Mouse (Mus musculus): ENCODE data around the gene Zfp979. TPM values are rescaled to one million over a fixed set of nuclear protein-coding genes. Genes with fewer than 3 reads are reported as not detected.
"Not testable (repeated sequence)": the region's sequence is repeated elsewhere in the genome, so short reads cannot be mapped to it uniquely, and the experiment has no call there.

Zfp979 gene
- polyA plus RNA-seq, 1 experiment from 2014 or later, result 3.6 TPM

DNA sequence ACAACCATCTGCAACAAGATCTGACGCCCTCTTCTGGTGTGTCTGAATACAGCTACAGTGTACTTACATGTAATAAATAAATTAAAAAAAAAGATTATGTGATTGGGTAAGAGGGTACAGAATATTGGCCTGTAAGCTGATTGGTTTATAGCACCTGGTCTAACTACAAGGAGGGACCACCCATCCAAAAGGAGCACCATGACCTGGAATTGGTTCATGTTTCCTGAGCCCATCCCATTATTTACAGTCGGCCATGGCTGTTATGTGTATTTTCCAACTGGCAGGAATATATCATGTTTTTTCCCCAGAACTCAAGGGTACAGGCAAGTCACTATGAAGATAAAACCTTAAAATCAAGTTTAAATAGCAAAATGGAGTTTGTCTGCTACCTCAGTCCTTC, 43.5 kb downstream of the Zfp979 start:
- no peaks in the 10 kb centered on the region for H3K36me3 ChIP-seq (ENCODE audit: control insufficient read depth, insufficient read depth, low read length)
- WGBS, result 61% methylated on average over 2 of the region's 2 CpGs
- no peaks in the 10 kb centered on the region for H3K4me1 ChIP-seq (ENCODE audit: control insufficient read depth, insufficient read depth, low read length)
- H3K27me3 ChIP-seq (ENCODE audit: control insufficient read depth, insufficient read depth, low read length), result no peaks in the 10 kb centered on the region
- no peak overlapping the region for H3K4me2 ChIP-seq (ENCODE audit: low read length)
- peaks cover 17% of the 10 kb centered on the region for H3K9me3 ChIP-seq (ENCODE audit: control insufficient read depth, low read length)
- ATAC-seq (ENCODE audit: low FRiP score, low TSS enrichment), result 0 out of 2 replicates have a peak, but pooled peaks have one; percentile 29
- H3K27ac ChIP-seq (replicated peaks; ENCODE audit: low read depth, low read length), result no peak overlapping the region
- no peak overlapping the region for H3K9ac ChIP-seq (replicated peaks; ENCODE audit: low read length)
- no peak overlapping the region for H3K4me3 ChIP-seq (replicated peaks; ENCODE audit: low read depth, low read length)
- no peak for DNase-seq

DNA sequence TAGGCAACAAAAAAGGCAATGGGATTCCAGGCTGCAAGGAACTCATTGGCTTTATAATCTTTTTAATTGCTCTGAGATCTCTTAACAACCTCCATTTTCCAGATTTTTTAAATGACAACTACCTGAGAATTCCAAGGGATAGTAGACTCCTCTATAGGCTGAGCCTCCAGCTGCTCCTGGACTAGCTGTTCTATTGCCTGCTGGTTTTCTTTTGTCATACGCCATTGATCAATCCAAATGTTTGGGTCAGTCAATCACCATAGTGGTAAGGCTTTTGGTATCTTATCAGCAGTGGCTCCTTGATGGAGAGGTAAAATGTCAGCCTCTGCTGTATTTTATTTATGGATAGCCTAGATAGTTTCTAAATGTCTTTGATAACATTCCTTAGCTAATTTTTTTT, 44.6 kb downstream of the Zfp979 start:
- Histone ChIP-seq H3K9me3 (ENCODE audit: control insufficient read depth, low read length) (peaks cover 17% of the 10 kb centered on the region), H3K9ac (replicated peaks; ENCODE audit: low read length) (no peak overlapping the region), H3K27me3 (ENCODE audit: control insufficient read depth, insufficient read depth, low read length) (no peaks in the 10 kb centered on the region), H3K27ac (replicated peaks; ENCODE audit: low read depth, low read length) (no peak overlapping the region), H3K4me2 (ENCODE audit: low read length) (no peak overlapping the region), H3K36me3 (ENCODE audit: control insufficient read depth, insufficient read depth, low read length) (no peaks in the 10 kb centered on the region), H3K4me3 (replicated peaks; ENCODE audit: low read depth, low read length) (no peak overlapping the region), H3K4me1 (ENCODE audit: control insufficient read depth, insufficient read depth, low read length) (no peaks in the 10 kb centered on the region)
- DNase-seq, result no peak
- ATAC-seq (ENCODE audit: low FRiP score, low TSS enrichment), result no peak
- WGBS, result 61% methylated on average over 1 of the region's 1 CpGs

DNA sequence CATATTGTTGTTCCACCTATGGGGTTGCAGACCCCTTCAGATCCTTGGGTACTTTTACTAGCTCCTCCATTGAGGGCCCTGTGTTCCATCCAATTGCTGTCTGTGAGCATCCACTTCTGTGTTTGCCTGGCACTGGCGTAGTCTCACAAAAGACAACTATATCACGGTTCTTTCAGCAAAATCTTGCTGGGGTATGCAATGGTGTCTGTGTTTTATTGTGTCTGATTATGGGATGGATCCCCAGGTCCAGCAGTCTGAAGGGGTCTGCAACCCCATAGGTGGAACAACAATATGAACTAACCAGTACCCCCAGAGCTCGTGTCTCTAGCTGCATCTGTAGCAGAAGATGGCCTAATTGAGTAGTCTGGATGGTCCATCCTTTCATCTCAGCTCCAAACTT, 47.7 kb downstream of the Zfp979 start:
- not testable (repeated sequence) for H3K36me3 ChIP-seq (ENCODE audit: control insufficient read depth, insufficient read depth, low read length); H3K4me3 ChIP-seq (replicated peaks; ENCODE audit: low read depth, low read length); DNase-seq; H3K4me2 ChIP-seq (ENCODE audit: low read length); ATAC-seq (ENCODE audit: low FRiP score, low TSS enrichment); H3K4me1 ChIP-seq (ENCODE audit: control insufficient read depth, insufficient read depth, low read length); H3K27me3 ChIP-seq (ENCODE audit: control insufficient read depth, insufficient read depth, low read length); H3K9ac ChIP-seq (replicated peaks; ENCODE audit: low read length); H3K27ac ChIP-seq (replicated peaks; ENCODE audit: low read depth, low read length)
- WGBS, result 81% methylated on average over 3 of the region's 3 CpGs
- H3K9me3 ChIP-seq (ENCODE audit: control insufficient read depth, low read length), result peaks cover 17% of the 10 kb centered on the region

DNA sequence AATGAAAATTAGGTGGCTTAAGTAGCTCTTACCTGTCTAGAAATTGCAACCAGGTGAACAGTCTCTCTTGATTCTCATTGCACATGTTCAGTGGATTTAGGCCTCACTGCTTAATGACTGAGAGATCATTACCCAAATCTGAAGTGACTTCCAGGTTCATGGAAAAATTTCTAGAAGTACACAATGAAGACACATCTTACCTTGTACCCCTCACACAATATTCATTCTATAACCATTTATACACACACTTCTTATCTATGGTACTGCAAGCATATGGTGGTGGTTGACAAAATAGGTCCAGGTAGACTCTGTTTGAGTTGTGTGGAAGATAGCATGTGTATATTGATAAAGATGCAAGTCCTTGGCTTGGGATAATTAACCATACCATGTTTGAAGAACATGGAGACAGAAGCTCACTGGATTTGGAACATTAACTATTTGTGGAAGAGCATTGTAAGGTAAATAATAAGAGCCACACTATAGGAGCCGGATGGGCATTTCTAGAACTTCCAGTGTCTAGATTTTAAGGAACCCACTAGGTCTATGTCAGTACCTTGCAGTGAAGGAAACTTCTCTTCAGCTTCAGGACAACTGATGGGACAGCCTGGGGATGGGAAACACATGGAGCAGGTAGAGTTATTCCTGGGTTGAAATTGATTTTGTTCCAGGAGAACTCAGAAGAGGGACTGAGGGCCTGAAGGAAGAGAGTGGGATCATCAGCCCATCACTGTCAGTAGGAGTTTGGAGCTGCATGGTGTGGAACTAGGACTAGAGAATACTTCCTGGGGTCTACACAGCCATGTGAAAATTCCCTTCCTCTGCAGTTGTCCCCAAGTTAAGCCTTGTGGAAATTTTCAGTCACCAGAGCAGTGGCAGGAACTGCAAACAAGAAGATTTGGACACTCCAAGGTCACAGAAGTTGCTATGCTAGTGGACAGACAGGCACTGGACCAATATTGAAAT, 55.5 kb downstream of the Zfp979 start:
- H3K27ac ChIP-seq (replicated peaks; ENCODE audit: low read depth, low read length), result no peak overlapping the region
- DNase-seq (no peak), ATAC-seq (ENCODE audit: low FRiP score, low TSS enrichment) (peak; percentile 57)
- H3K9ac ChIP-seq (replicated peaks; ENCODE audit: low read length), result no peak overlapping the region
- WGBS, result 57% methylated on average over 1 of the region's 1 CpGs
- H3K4me1 ChIP-seq (ENCODE audit: control insufficient read depth, insufficient read depth, low read length), result no peaks in the 10 kb centered on the region
- no peaks in the 10 kb centered on the region for H3K36me3 ChIP-seq (ENCODE audit: control insufficient read depth, insufficient read depth, low read length)
- no peaks in the 10 kb centered on the region for H3K27me3 ChIP-seq (ENCODE audit: control insufficient read depth, insufficient read depth, low read length)
- H3K4me2 ChIP-seq (ENCODE audit: low read length), result no peak overlapping the region
- peaks cover 34% of the 10 kb centered on the region for H3K9me3 ChIP-seq (ENCODE audit: control insufficient read depth, low read length)
- no peak overlapping the region for H3K4me3 ChIP-seq (replicated peaks; ENCODE audit: low read depth, low read length)

DNA sequence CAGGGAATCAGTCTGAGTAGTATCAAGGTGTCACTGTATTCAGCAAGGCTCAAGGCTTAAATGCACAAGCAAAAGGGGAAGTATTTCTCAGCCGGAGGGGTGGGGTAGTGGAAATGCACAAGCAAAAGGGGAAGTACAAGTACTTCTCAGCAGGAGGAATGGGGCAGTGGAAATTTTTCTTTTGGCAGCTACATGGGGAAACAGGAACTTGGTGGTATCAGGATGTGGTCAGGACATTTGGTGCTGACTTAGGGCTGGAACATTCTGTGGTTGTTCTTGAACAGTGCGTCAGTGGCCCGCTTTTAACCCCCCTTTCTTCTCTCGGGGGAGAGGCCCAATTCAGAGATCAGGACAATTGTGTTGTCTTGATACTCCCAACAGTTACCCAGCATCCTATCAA, 62.9 kb downstream of the Zfp979 start:
- H3K4me1 ChIP-seq (ENCODE audit: control insufficient read depth, insufficient read depth, low read length); DNase-seq; H3K9ac ChIP-seq (replicated peaks; ENCODE audit: low read length); ATAC-seq (ENCODE audit: low FRiP score, low TSS enrichment); H3K36me3 ChIP-seq (ENCODE audit: control insufficient read depth, insufficient read depth, low read length); H3K27me3 ChIP-seq (ENCODE audit: control insufficient read depth, insufficient read depth, low read length); H3K27ac ChIP-seq (replicated peaks; ENCODE audit: low read depth, low read length); H3K4me3 ChIP-seq (replicated peaks; ENCODE audit: low read depth, low read length); H3K4me2 ChIP-seq (ENCODE audit: low read length): not testable (repeated sequence)
- 94% methylated on average over 4 of the region's 4 CpGs for WGBS
- peaks cover 17% of the 10 kb centered on the region for H3K9me3 ChIP-seq (ENCODE audit: control insufficient read depth, low read length)

DNA sequence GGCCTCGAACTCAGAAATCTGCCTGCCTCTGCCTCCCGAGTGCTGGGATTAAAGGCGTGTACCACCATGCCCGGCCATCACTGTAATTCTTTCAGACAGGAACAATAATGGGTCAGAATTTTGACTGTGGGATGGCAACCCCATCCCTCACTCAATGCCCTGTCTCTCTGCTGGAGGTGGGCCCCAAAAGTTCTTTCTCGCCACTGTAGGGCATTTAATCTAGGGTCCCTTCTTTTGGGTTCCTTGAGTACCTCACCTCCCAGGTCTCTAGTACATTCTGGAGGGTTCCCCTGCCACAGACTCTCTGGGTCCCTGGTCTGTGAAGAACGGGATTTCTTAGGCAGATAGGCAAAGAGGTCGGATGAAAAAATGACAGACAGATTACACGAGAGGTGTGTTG, 71.2 kb downstream of the Zfp979 start:
- not testable (repeated sequence) for H3K4me2 ChIP-seq (ENCODE audit: low read length); ATAC-seq (ENCODE audit: low FRiP score, low TSS enrichment); H3K36me3 ChIP-seq (ENCODE audit: control insufficient read depth, insufficient read depth, low read length); H3K4me3 ChIP-seq (replicated peaks; ENCODE audit: low read depth, low read length); H3K9ac ChIP-seq (replicated peaks; ENCODE audit: low read length); H3K27me3 ChIP-seq (ENCODE audit: control insufficient read depth, insufficient read depth, low read length); DNase-seq; H3K9me3 ChIP-seq (ENCODE audit: control insufficient read depth, low read length); H3K27ac ChIP-seq (replicated peaks; ENCODE audit: low read depth, low read length); H3K4me1 ChIP-seq (ENCODE audit: control insufficient read depth, insufficient read depth, low read length)
- WGBS, result 83% methylated on average over 8 of the region's 8 CpGs

DNA sequence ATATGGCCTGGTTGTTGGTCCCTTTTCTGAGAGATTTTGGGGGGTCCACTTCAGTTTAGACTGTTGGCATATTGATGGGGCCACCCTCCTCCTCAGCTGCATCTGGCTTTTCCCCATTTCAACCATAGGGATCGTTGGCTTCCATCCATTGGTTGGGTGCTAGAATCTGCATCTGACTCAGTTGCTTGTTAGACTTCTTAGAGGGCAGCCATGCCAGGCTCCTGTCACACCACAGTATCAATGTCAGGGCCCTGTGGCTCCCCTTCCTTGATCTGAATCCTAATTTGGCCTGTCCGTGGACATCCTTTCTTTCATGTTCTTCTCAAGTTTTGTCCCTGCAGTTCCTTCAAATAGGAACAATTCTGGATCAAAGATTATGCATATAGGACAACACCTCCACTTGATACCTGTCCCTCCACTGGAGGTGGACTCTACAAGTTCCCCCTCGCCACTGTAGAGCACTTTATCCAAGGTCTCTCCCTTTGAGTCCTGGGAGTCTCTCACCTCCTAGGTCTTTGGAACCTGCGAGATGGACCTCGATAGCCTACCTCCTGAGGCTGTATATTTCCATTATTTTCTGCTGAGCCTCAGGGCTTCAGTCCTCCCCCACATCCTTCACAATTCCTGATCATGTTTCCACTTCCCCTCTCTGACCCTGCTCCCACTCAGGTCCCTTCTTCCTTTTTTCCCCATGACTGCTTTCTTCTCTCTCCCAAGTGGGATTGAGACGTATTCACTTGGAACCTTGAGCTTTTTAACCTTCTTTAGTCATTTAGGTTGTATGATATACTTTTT, 76.7 kb downstream of the Zfp979 start:
- H3K36me3 ChIP-seq (ENCODE audit: control insufficient read depth, insufficient read depth, low read length), result no peaks in the 10 kb centered on the region
- H3K9ac ChIP-seq (replicated peaks; ENCODE audit: low read length), result no peak overlapping the region
- DNase-seq, result no peak
- 69% methylated on average over 6 of the region's 6 CpGs for WGBS
- no peak overlapping the region for H3K4me3 ChIP-seq (replicated peaks; ENCODE audit: low read depth, low read length)
- no peak overlapping the region for H3K27ac ChIP-seq (replicated peaks; ENCODE audit: low read depth, low read length)
- peaks cover 14% of the 10 kb centered on the region for H3K9me3 ChIP-seq (ENCODE audit: control insufficient read depth, low read length)
- no peaks in the 10 kb centered on the region for H3K4me1 ChIP-seq (ENCODE audit: control insufficient read depth, insufficient read depth, low read length)
- no peak overlapping the region for H3K4me2 ChIP-seq (ENCODE audit: low read length)
- H3K27me3 ChIP-seq (ENCODE audit: control insufficient read depth, insufficient read depth, low read length), result no peaks in the 10 kb centered on the region
- peak; percentile 57; the same call in 1 of the 2 replicates for ATAC-seq (ENCODE audit: low FRiP score, low TSS enrichment)

Data from midbrain, embryonic 14.5 days (tissue).